Mouse (Mus musculus): ENCODE measurements around the gene Prf1. TPM values are rescaled to one million over a fixed set of nuclear protein-coding genes. Genes with fewer than 3 reads are reported as not detected.
A peak's percentile ranks its signal among the peaks of the same experiment; 100 is the strongest.

Gene Prf1
- polyA plus RNA-seq (2016; fragmentation: Nextera tagmentation; extraction: Ambion mirVana), result not detected in 2 replicates

GRCm38 (mm10) chr10:61297477-61297876, at the start of gene Prf1:
Gene Prf1 (plus strand): TSS chr10:61297833.
- no peak within 1 kb of the TSS for H3K4me2 ChIP-seq (replicated peaks)
- no peaks in the 10 kb centered on the region for H3K36me3 ChIP-seq
- no peaks in the 10 kb centered on the region for H3K9me3 ChIP-seq (replicated peaks)
- WGBS, result 82% methylated on average over 7 of the region's 7 CpGs
- H3K27me3 ChIP-seq, result no peaks in the 10 kb centered on the region
- H3K4me1 ChIP-seq, result no peaks in the 10 kb centered on the region
- no peak within 1 kb of the TSS for H3K4me3 ChIP-seq
- no peak for ATAC-seq (ENCODE audit: low FRiP score)
- H3K27ac ChIP-seq, result no peak within 1 kb of the TSS
- no peak within 1 kb of the TSS for H3K9ac ChIP-seq

GRCm38 (mm10) chr10:61248596-61249114, 49.0 kb upstream of the Prf1 start:
- no peak for ATAC-seq (ENCODE audit: low FRiP score)
- Histone ChIP-seq H3K36me3 (no peaks in the 10 kb centered on the region), H3K27me3 (no peaks in the 10 kb centered on the region), H3K4me1 (peaks cover 7% of the 10 kb centered on the region), H3K9me3 (replicated peaks) (no peaks in the 10 kb centered on the region), H3K27ac (no peak overlapping the region), H3K4me3 (no peak overlapping the region), H3K4me2 (replicated peaks) (no peak overlapping the region), H3K9ac (no peak overlapping the region)
- 81% methylated on average over 13 of the region's 13 CpGs for WGBS

GRCm38 (mm10) chr10:61249951-61250350, 47.7 kb upstream of the Prf1 start:
- 9% methylated on average over 2 of the region's 2 CpGs for WGBS
- ATAC-seq (ENCODE audit: low FRiP score), result no peak
- H3K9me3 ChIP-seq (replicated peaks), result no peaks in the 10 kb centered on the region
- H3K4me3 ChIP-seq, result no peak overlapping the region
- no peaks in the 10 kb centered on the region for H3K27me3 ChIP-seq
- no peaks in the 10 kb centered on the region for H3K36me3 ChIP-seq
- H3K9ac ChIP-seq, result no peak overlapping the region
- no peak overlapping the region for H3K27ac ChIP-seq
- peaks cover 7% of the 10 kb centered on the region for H3K4me1 ChIP-seq
- H3K4me2 ChIP-seq (replicated peaks), result no peak overlapping the region

- no peak for ATAC-seq (ENCODE audit: low FRiP score)
- Histone ChIP-seq H3K36me3 (no peaks in the 10 kb centered on the region), H3K9ac (no peak overlapping the region), H3K27ac (no peak overlapping the region), H3K4me1 (peaks cover 3% of the 10 kb centered on the region), H3K4me2 (replicated peaks) (no peak overlapping the region), H3K27me3 (no peaks in the 10 kb centered on the region), H3K9me3 (replicated peaks) (no peaks in the 10 kb centered on the region), H3K4me3 (no peak overlapping the region)
- WGBS, result 85% methylated on average over 6 of the region's 6 CpGs
These were observed 42.9 kb upstream of the Prf1 start for GRCm38 (mm10) chr10:61254761-61255160.

- no peak overlapping the region for H3K27ac ChIP-seq
- no peak for ATAC-seq (ENCODE audit: low FRiP score)
- no peaks in the 10 kb centered on the region for H3K4me1 ChIP-seq
- H3K9ac ChIP-seq, result no peak overlapping the region
- no peaks in the 10 kb centered on the region for H3K9me3 ChIP-seq (replicated peaks)
- no peak overlapping the region for H3K4me2 ChIP-seq (replicated peaks)
- no peaks in the 10 kb centered on the region for H3K36me3 ChIP-seq
- no peaks in the 10 kb centered on the region for H3K27me3 ChIP-seq
- no peak overlapping the region for H3K4me3 ChIP-seq
- WGBS, result 93% methylated on average over 8 of the region's 8 CpGs
These were observed 42.4 kb upstream of the Prf1 start for GRCm38 (mm10) chr10:61255190-61255589.

- ATAC-seq (ENCODE audit: low FRiP score), result no peak
- no peak overlapping the region for H3K4me3 ChIP-seq
- H3K4me1 ChIP-seq, result no peaks in the 10 kb centered on the region
- H3K27ac ChIP-seq, result no peak overlapping the region
- H3K9ac ChIP-seq, result no peak overlapping the region
- 94% methylated on average over 9 of the region's 9 CpGs for WGBS
- H3K4me2 ChIP-seq (replicated peaks), result no peak overlapping the region
- H3K36me3 ChIP-seq, result no peaks in the 10 kb centered on the region
- no peaks in the 10 kb centered on the region for H3K9me3 ChIP-seq (replicated peaks)
- no peaks in the 10 kb centered on the region for H3K27me3 ChIP-seq
These were observed 41.0 kb upstream of the Prf1 start for GRCm38 (mm10) chr10:61256665-61257064.

GRCm38 (mm10) chr10:61258131-61258530, 39.5 kb upstream of the Prf1 start:
- Histone ChIP-seq H3K4me2 (replicated peaks) (no peak overlapping the region), H3K4me1 (no peaks in the 10 kb centered on the region), H3K9ac (no peak overlapping the region), H3K4me3 (no peak overlapping the region), H3K9me3 (replicated peaks) (no peaks in the 10 kb centered on the region), H3K27ac (no peak overlapping the region), H3K36me3 (no peaks in the 10 kb centered on the region), H3K27me3 (no peaks in the 10 kb centered on the region)
- 79% methylated on average over 1 of the region's 1 CpGs for WGBS
- ATAC-seq (ENCODE audit: low FRiP score), result no peak

- no peaks in the 10 kb centered on the region for H3K27me3 ChIP-seq
- H3K4me2 ChIP-seq (replicated peaks), result no peak overlapping the region
- H3K9me3 ChIP-seq (replicated peaks), result no peaks in the 10 kb centered on the region
- no peaks in the 10 kb centered on the region for H3K4me1 ChIP-seq
- WGBS, result 80% methylated on average over 13 of the region's 13 CpGs
- H3K36me3 ChIP-seq, result no peaks in the 10 kb centered on the region
- H3K27ac ChIP-seq, result no peak overlapping the region
- no peak for ATAC-seq (ENCODE audit: low FRiP score)
- no peak overlapping the region for H3K9ac ChIP-seq
- no peak overlapping the region for H3K4me3 ChIP-seq
These were observed 36.1 kb upstream of the Prf1 start for GRCm38 (mm10) chr10:61261229-61262156.

- H3K4me1 ChIP-seq, result no peaks in the 10 kb centered on the region
- no peak overlapping the region for H3K9ac ChIP-seq
- no peaks in the 10 kb centered on the region for H3K9me3 ChIP-seq (replicated peaks)
- no peaks in the 10 kb centered on the region for H3K36me3 ChIP-seq
- no peak for ATAC-seq (ENCODE audit: low FRiP score)
- H3K27ac ChIP-seq, result no peak overlapping the region
- no peak overlapping the region for H3K4me2 ChIP-seq (replicated peaks)
- H3K27me3 ChIP-seq, result no peaks in the 10 kb centered on the region
- WGBS, result 84% methylated on average over 8 of the region's 8 CpGs
- no peak overlapping the region for H3K4me3 ChIP-seq
These were observed 34.0 kb upstream of the Prf1 start for GRCm38 (mm10) chr10:61263606-61264005.

GRCm38 (mm10) chr10:61267378-61267777, 30.3 kb upstream of the Prf1 start:
- H3K4me1 ChIP-seq, result 0 out of 2 replicates have a peak, but pooled peaks cover under 1% of the 10 kb centered on the region

GRCm38 (mm10) chr10:61272089-61272626, 25.5 kb upstream of the Prf1 start:
- 58% methylated on average over 8 of the region's 8 CpGs for WGBS
- H3K9ac ChIP-seq, result no peak overlapping the region
- no peaks in the 10 kb centered on the region for H3K36me3 ChIP-seq
- no peak overlapping the region for H3K27ac ChIP-seq
- H3K4me3 ChIP-seq, result no peak overlapping the region
- peaks cover 13% of the 10 kb centered on the region; the same call in 1 of the 2 replicates for H3K4me1 ChIP-seq
- no peak for ATAC-seq (ENCODE audit: low FRiP score)
- H3K27me3 ChIP-seq, result peaks cover 36% of the 10 kb centered on the region
- no peaks in the 10 kb centered on the region for H3K9me3 ChIP-seq (replicated peaks)
- H3K4me2 ChIP-seq (replicated peaks), result peak overlapping the region; percentile 99

More at GRCm38 (mm10) chr10:61267378-61267777, 30.3 kb upstream of the Prf1 start:
- 81% methylated on average over 5 of the region's 5 CpGs for WGBS
- Histone ChIP-seq H3K4me3 (no peak overlapping the region), H3K4me2 (replicated peaks) (no peak overlapping the region), H3K9me3 (replicated peaks) (no peaks in the 10 kb centered on the region), H3K9ac (no peak overlapping the region), H3K36me3 (no peaks in the 10 kb centered on the region), H3K27me3 (peaks cover 7% of the 10 kb centered on the region), H3K27ac (no peak overlapping the region)
- no peak for ATAC-seq (ENCODE audit: low FRiP score)

GRCm38 (mm10) chr10:61272631-61273030, 25.0 kb upstream of the Prf1 start:
- H3K4me1 ChIP-seq, result peaks cover 13% of the 10 kb centered on the region; the same call in 1 of the 2 replicates
- H3K4me2 ChIP-seq (replicated peaks), result peak overlapping the region; percentile 99
- peak overlapping the region; percentile 54 for H3K4me3 ChIP-seq
- no peak overlapping the region for H3K27ac ChIP-seq
- no peaks in the 10 kb centered on the region for H3K9me3 ChIP-seq (replicated peaks)
- peaks cover 36% of the 10 kb centered on the region for H3K27me3 ChIP-seq
- H3K9ac ChIP-seq, result peak overlapping the region; percentile 69
- WGBS, result 42% methylated on average over 5 of the region's 5 CpGs
- no peak for ATAC-seq (ENCODE audit: low FRiP score)
- H3K36me3 ChIP-seq, result no peaks in the 10 kb centered on the region
